Mouse (Mus musculus): ENCODE results near the gene Gm10428. TPM values are rescaled to one million over a fixed set of nuclear protein-coding genes. Genes with fewer than 3 reads are reported as not detected.
"Not testable (repeated sequence)": the region's sequence is repeated elsewhere in the genome, so short reads cannot be mapped to it uniquely, and the experiment has no call there.

Gm10428 gene
- polyA plus RNA-seq, 1 experiment from 2014 or later = not detected

- H3K4me3 ChIP-seq (replicated peaks; ENCODE audit: low read length) = no peak overlapping the region
- no peak overlapping the region for H3K9ac ChIP-seq
- DNase-seq (ENCODE audit: low spot score) = no peak
- ATAC-seq (ENCODE audit: low FRiP score) = no peak
- H3K27ac ChIP-seq = no peak overlapping the region
- H3K4me1 ChIP-seq (replicated peaks; ENCODE audit: control insufficient read depth, insufficient read depth, low read length) = 0 out of 2 replicates have a peak, but pooled peaks cover 4% of the 10 kb centered on the region
- no peak overlapping the region for H3K4me2 ChIP-seq (replicated peaks)
- H3K27me3 ChIP-seq (ENCODE audit: control insufficient read depth, insufficient read depth, low read length) = no peaks in the 10 kb centered on the region
- H3K36me3 ChIP-seq (replicated peaks; ENCODE audit: control insufficient read depth, insufficient read depth) = no peaks in the 10 kb centered on the region
- no peaks in the 10 kb centered on the region for H3K9me3 ChIP-seq (ENCODE audit: control insufficient read depth, low read length)
- 82% methylated on average over 10 of the region's 10 CpGs for WGBS
Measured at GRCm38 (mm10) chr11:62742261-62742957, 10.5 kb upstream of the Gm10428 start.

- Histone ChIP-seq H3K27me3 (ENCODE audit: control insufficient read depth, insufficient read depth, low read length) (no peaks in the 10 kb centered on the region), H3K9ac (no peak overlapping the region), H3K27ac (no peak overlapping the region), H3K4me3 (replicated peaks; ENCODE audit: low read length) (no peak overlapping the region), H3K4me1 (replicated peaks; ENCODE audit: control insufficient read depth, insufficient read depth, low read length) (0 out of 2 replicates have a peak, but pooled peaks cover 4% of the 10 kb centered on the region), H3K9me3 (ENCODE audit: control insufficient read depth, low read length) (no peaks in the 10 kb centered on the region), H3K36me3 (replicated peaks; ENCODE audit: control insufficient read depth, insufficient read depth) (no peaks in the 10 kb centered on the region), H3K4me2 (replicated peaks) (no peak overlapping the region)
- 49% methylated on average over 5 of the region's 5 CpGs for WGBS
- ATAC-seq (ENCODE audit: low FRiP score) = no peak
- peak; percentile 81 for DNase-seq (ENCODE audit: low spot score)
Measured at GRCm38 (mm10) chr11:62744103-62744502, 8.8 kb upstream of the Gm10428 start.

- peak; percentile 71 for ATAC-seq (ENCODE audit: low FRiP score)
Measured at GRCm38 (mm10) chr11:62746001-62746533, 6.8 kb upstream of the Gm10428 start.

GRCm38 (mm10) chr11:62747227-62747626 is 5.7 kb upstream of the Gm10428 start:
- DNase-seq (ENCODE audit: low spot score) (no peak), ATAC-seq (ENCODE audit: low FRiP score) (no peak)
- no peaks in the 10 kb centered on the region for H3K27me3 ChIP-seq (ENCODE audit: control insufficient read depth, insufficient read depth, low read length)
- no peaks in the 10 kb centered on the region for H3K36me3 ChIP-seq (replicated peaks; ENCODE audit: control insufficient read depth, insufficient read depth)
- H3K27ac ChIP-seq = no peak overlapping the region
- H3K9me3 ChIP-seq (ENCODE audit: control insufficient read depth, low read length) = no peaks in the 10 kb centered on the region
- WGBS = 75% methylated on average over 9 of the region's 9 CpGs
- 0 out of 2 replicates have a peak, but pooled peaks cover 4% of the 10 kb centered on the region for H3K4me1 ChIP-seq (replicated peaks; ENCODE audit: control insufficient read depth, insufficient read depth, low read length)
- H3K9ac ChIP-seq = no peak overlapping the region
- no peak overlapping the region for H3K4me2 ChIP-seq (replicated peaks)
- H3K4me3 ChIP-seq (replicated peaks; ENCODE audit: low read length) = no peak overlapping the region

More at GRCm38 (mm10) chr11:62746001-62746533, 6.8 kb upstream of the Gm10428 start:
- peak overlapping the region; percentile 54 for H3K4me2 ChIP-seq (replicated peaks)
- 2% methylated on average over 27 of the region's 27 CpGs for WGBS
- H3K9ac ChIP-seq = peak overlapping the region; percentile 35
- no peaks in the 10 kb centered on the region for H3K27me3 ChIP-seq (ENCODE audit: control insufficient read depth, insufficient read depth, low read length)
- H3K4me1 ChIP-seq (replicated peaks; ENCODE audit: control insufficient read depth, insufficient read depth, low read length) = 0 out of 2 replicates have a peak, but pooled peaks cover 4% of the 10 kb centered on the region
- H3K4me3 ChIP-seq (replicated peaks; ENCODE audit: low read length) = peak overlapping the region; percentile 33
- peak; percentile 73 for DNase-seq (ENCODE audit: low spot score)
- H3K9me3 ChIP-seq (ENCODE audit: control insufficient read depth, low read length) = no peaks in the 10 kb centered on the region
- H3K27ac ChIP-seq = no peak overlapping the region
- no peaks in the 10 kb centered on the region for H3K36me3 ChIP-seq (replicated peaks; ENCODE audit: control insufficient read depth, insufficient read depth)

- Histone ChIP-seq H3K4me2 (replicated peaks) (no peak overlapping the region), H3K9me3 (ENCODE audit: control insufficient read depth, low read length) (no peaks in the 10 kb centered on the region)
Measured at GRCm38 (mm10) chr11:62748062-62748461, 4.8 kb upstream of the Gm10428 start.

GRCm38 (mm10) chr11:62749445-62749844 is 3.5 kb upstream of the Gm10428 start:
- H3K27me3 ChIP-seq (ENCODE audit: control insufficient read depth, insufficient read depth, low read length); H3K4me1 ChIP-seq (replicated peaks; ENCODE audit: control insufficient read depth, insufficient read depth, low read length); DNase-seq (ENCODE audit: low spot score); H3K4me3 ChIP-seq (replicated peaks; ENCODE audit: low read length); H3K4me2 ChIP-seq (replicated peaks); H3K36me3 ChIP-seq (replicated peaks; ENCODE audit: control insufficient read depth, insufficient read depth); ATAC-seq (ENCODE audit: low FRiP score); H3K9me3 ChIP-seq (ENCODE audit: control insufficient read depth, low read length); H3K27ac ChIP-seq; H3K9ac ChIP-seq: not testable (repeated sequence)
- WGBS = 91% methylated on average over 13 of the region's 13 CpGs

More at GRCm38 (mm10) chr11:62748062-62748461, 4.8 kb upstream of the Gm10428 start:
- H3K27ac ChIP-seq = no peak overlapping the region
- no peak overlapping the region for H3K4me3 ChIP-seq (replicated peaks; ENCODE audit: low read length)
- H3K4me1 ChIP-seq (replicated peaks; ENCODE audit: control insufficient read depth, insufficient read depth, low read length) = 0 out of 2 replicates have a peak, but pooled peaks cover 4% of the 10 kb centered on the region
- H3K27me3 ChIP-seq (ENCODE audit: control insufficient read depth, insufficient read depth, low read length) = no peaks in the 10 kb centered on the region
- WGBS = 76% methylated on average over 4 of the region's 4 CpGs
- H3K36me3 ChIP-seq (replicated peaks; ENCODE audit: control insufficient read depth, insufficient read depth) = no peaks in the 10 kb centered on the region
- no peak overlapping the region for H3K9ac ChIP-seq
- ATAC-seq (ENCODE audit: low FRiP score) (no peak), DNase-seq (ENCODE audit: low spot score) (no peak)

- H3K36me3 ChIP-seq (replicated peaks; ENCODE audit: control insufficient read depth, insufficient read depth) = no peaks in the 10 kb centered on the region
- DNase-seq (ENCODE audit: low spot score) (no peak), ATAC-seq (ENCODE audit: low FRiP score) (no peak)
- no peak overlapping the region for H3K4me2 ChIP-seq (replicated peaks)
- no peaks in the 10 kb centered on the region for H3K4me1 ChIP-seq (replicated peaks; ENCODE audit: control insufficient read depth, insufficient read depth, low read length)
- no peaks in the 10 kb centered on the region for H3K27me3 ChIP-seq (ENCODE audit: control insufficient read depth, insufficient read depth, low read length)
- no peak overlapping the region for H3K4me3 ChIP-seq (replicated peaks; ENCODE audit: low read length)
- no peak overlapping the region for H3K27ac ChIP-seq
- no peak overlapping the region for H3K9ac ChIP-seq
- WGBS = 82% methylated on average over 11 of the region's 11 CpGs
- H3K9me3 ChIP-seq (ENCODE audit: control insufficient read depth, low read length) = no peaks in the 10 kb centered on the region
Measured at GRCm38 (mm10) chr11:62752191-62752590, 709 bp upstream of the Gm10428 start.

GRCm38 (mm10) chr11:62756456-62757142 is 3.7 kb downstream of the Gm10428 start:
- Histone ChIP-seq H3K4me1 (replicated peaks; ENCODE audit: control insufficient read depth, insufficient read depth, low read length) (no peaks in the 10 kb centered on the region), H3K36me3 (replicated peaks; ENCODE audit: control insufficient read depth, insufficient read depth) (no peaks in the 10 kb centered on the region), H3K27ac (no peak overlapping the region), H3K4me3 (replicated peaks; ENCODE audit: low read length) (peak overlapping the region; percentile 32), H3K4me2 (replicated peaks) (peak overlapping the region; percentile 57), H3K9me3 (ENCODE audit: control insufficient read depth, low read length) (no peaks in the 10 kb centered on the region), H3K9ac (peak overlapping the region; percentile 46), H3K27me3 (ENCODE audit: control insufficient read depth, insufficient read depth, low read length) (peaks cover 5% of the 10 kb centered on the region; the same call in 1 of the 2 replicates)
- DNase-seq (ENCODE audit: low spot score) (peak; percentile 87), ATAC-seq (ENCODE audit: low FRiP score) (peak; percentile 95)
- 7% methylated on average over 36 of the region's 36 CpGs for WGBS

- H3K27me3 ChIP-seq (ENCODE audit: control insufficient read depth, insufficient read depth, low read length) = peaks cover 5% of the 10 kb centered on the region; the same call in 1 of the 2 replicates
- WGBS = 5% methylated on average over 7 of the region's 7 CpGs
- no peak overlapping the region for H3K27ac ChIP-seq
- DNase-seq (ENCODE audit: low spot score) = no peak
- H3K4me1 ChIP-seq (replicated peaks; ENCODE audit: control insufficient read depth, insufficient read depth, low read length) = no peaks in the 10 kb centered on the region
- H3K9me3 ChIP-seq (ENCODE audit: control insufficient read depth, low read length) = no peaks in the 10 kb centered on the region
- H3K9ac ChIP-seq = peak overlapping the region; percentile 46; the same call in 1 of the 2 replicates
- H3K4me2 ChIP-seq (replicated peaks) = peak overlapping the region; percentile 57
- no peak for ATAC-seq (ENCODE audit: low FRiP score)
- H3K36me3 ChIP-seq (replicated peaks; ENCODE audit: control insufficient read depth, insufficient read depth) = no peaks in the 10 kb centered on the region
- H3K4me3 ChIP-seq (replicated peaks; ENCODE audit: low read length) = peak overlapping the region; percentile 32
Measured at GRCm38 (mm10) chr11:62757143-62757507, 4.2 kb downstream of the Gm10428 start.
